Mouse (Mus musculus): Measurements from ENCODE around the gene Taf1c. TPM values are rescaled to one million over a fixed set of nuclear protein-coding genes. Genes with fewer than 3 reads are reported as not detected.
A peak's percentile ranks its signal among the peaks of the same experiment; 100 is the strongest.

The Taf1c gene
- polyA plus RNA-seq, 1 experiment from 2014 or later = 10.1 TPM

DNA sequence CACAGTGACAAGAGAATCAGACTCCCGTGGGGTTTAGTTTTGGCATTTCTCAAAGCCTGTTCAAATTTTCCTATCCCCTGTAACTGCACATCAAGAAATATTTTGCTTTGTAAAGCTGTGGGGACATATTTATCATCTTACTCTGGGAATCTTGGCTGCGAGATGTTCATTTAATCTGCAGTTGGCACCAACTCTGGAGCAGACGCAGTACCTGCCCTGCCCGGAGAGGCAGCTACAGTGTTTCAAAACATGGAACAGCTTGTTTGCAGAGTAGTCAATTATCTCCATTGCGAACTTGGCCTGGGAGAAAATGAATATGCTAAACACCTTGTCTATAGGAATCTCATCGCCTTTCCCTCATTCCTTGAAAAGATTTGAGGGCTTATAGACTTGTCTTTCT is 33.2 kb upstream of the Taf1c start:
- Histone ChIP-seq H3K36me3 (ENCODE audit: control insufficient read depth, insufficient read depth, low read length) (no peaks in the 10 kb centered on the region), H3K27ac (ENCODE audit: low read depth, low read length) (no peak overlapping the region), H3K4me2 (replicated peaks; ENCODE audit: low read depth, low read length) (no peak overlapping the region), H3K4me1 (replicated peaks; ENCODE audit: control insufficient read depth, insufficient read depth, low read length) (peaks cover 6% of the 10 kb centered on the region; the same call in 1 of the 2 replicates), H3K4me3 (ENCODE audit: low read depth, low read length) (no peak overlapping the region), H3K27me3 (ENCODE audit: control insufficient read depth, insufficient read depth, low read length) (no peaks in the 10 kb centered on the region), H3K9ac (ENCODE audit: low read depth, low read length) (no peak overlapping the region), H3K9me3 (ENCODE audit: control insufficient read depth, low read length) (no peaks in the 10 kb centered on the region)
- WGBS = 87% methylated on average over 6 of the region's 6 CpGs
- ATAC-seq (ENCODE audit: low FRiP score) = no peak
- no peak for DNase-seq (ENCODE audit: low spot score)

DNA sequence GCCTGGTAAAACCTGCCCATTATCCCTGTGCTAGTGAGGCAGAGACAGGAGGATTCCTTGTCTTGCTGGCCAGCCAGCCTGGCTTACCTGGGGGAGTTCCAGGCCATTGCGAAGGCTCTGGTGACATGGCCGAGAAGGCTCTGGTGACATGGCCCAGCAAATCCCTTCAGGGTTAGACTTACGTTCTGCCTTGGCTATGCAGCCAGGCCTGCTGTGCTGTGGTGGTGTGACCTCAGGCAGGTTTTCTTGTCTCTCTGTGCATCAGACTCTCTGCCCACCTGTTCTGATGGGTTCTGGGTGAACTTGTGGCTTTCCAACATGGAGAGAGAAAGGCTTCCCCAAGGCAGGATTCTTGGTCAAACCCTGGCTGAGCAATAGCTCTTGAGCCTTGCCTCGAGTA is 32.4 kb upstream of the Taf1c start:
- no peak overlapping the region for H3K4me2 ChIP-seq (replicated peaks; ENCODE audit: low read depth, low read length)
- 91% methylated on average over 4 of the region's 4 CpGs for WGBS
- no peaks in the 10 kb centered on the region for H3K27me3 ChIP-seq (ENCODE audit: control insufficient read depth, insufficient read depth, low read length)
- DNase-seq (ENCODE audit: low spot score) (no peak), ATAC-seq (ENCODE audit: low FRiP score) (no peak)
- H3K27ac ChIP-seq (ENCODE audit: low read depth, low read length) = no peak overlapping the region
- no peak overlapping the region for H3K4me3 ChIP-seq (ENCODE audit: low read depth, low read length)
- no peak overlapping the region for H3K9ac ChIP-seq (ENCODE audit: low read depth, low read length)
- H3K9me3 ChIP-seq (ENCODE audit: control insufficient read depth, low read length) = no peaks in the 10 kb centered on the region
- no peaks in the 10 kb centered on the region for H3K36me3 ChIP-seq (ENCODE audit: control insufficient read depth, insufficient read depth, low read length)
- H3K4me1 ChIP-seq (replicated peaks; ENCODE audit: control insufficient read depth, insufficient read depth, low read length) = peaks cover 6% of the 10 kb centered on the region; the same call in 1 of the 2 replicates

DNA sequence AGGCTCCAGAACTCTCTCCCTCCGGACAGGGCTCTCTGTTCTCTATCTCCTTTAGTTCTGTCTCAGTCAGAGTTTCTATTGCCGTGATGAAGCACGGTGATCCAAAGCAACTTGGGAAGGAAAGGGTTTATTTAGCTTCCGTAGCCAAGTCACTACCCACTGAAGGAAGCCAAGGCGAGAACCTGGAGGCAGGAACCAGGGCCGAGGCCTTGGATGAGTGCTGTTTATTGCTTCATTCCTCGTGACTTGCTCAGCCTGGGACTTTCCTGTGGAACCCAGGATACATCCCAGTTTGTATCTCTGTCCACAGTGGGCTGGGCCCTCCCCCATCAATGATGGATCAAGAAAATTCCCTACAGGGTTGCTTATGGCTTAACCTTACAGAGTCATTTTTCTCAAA is 31.7 kb upstream of the Taf1c start:
- H3K4me2 ChIP-seq (replicated peaks; ENCODE audit: low read depth, low read length) = no peak overlapping the region
- no peak overlapping the region for H3K4me3 ChIP-seq (ENCODE audit: low read depth, low read length)
- peaks cover 6% of the 10 kb centered on the region; the same call in 1 of the 2 replicates for H3K4me1 ChIP-seq (replicated peaks; ENCODE audit: control insufficient read depth, insufficient read depth, low read length)
- no peaks in the 10 kb centered on the region for H3K9me3 ChIP-seq (ENCODE audit: control insufficient read depth, low read length)
- ATAC-seq (ENCODE audit: low FRiP score) (no peak), DNase-seq (ENCODE audit: low spot score) (no peak)
- H3K9ac ChIP-seq (ENCODE audit: low read depth, low read length) = no peak overlapping the region
- no peaks in the 10 kb centered on the region for H3K27me3 ChIP-seq (ENCODE audit: control insufficient read depth, insufficient read depth, low read length)
- H3K36me3 ChIP-seq (ENCODE audit: control insufficient read depth, insufficient read depth, low read length) = no peaks in the 10 kb centered on the region
- WGBS = 64% methylated on average over 7 of the region's 7 CpGs
- no peak overlapping the region for H3K27ac ChIP-seq (ENCODE audit: low read depth, low read length)

DNA sequence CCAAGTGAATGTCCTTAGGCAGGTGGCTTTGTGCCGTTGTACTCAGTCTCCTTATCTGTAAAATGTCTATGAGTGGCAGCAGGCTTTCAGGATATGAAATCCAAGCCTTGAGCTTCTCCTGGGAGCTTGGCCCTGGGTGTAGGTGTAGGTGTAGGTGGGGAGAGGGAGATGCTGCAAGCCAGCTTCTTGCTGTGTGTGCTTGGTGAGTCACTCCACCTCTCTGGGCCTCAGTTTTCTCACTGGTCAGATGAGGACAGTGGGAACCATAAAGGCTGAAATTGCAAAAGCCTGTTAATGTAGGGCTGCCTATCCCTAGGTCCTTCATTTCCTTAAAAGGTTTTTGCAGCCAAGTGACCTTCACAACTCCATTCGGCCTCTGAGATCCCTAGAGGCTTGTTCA is 30.9 kb upstream of the Taf1c start:
- Histone ChIP-seq H3K27me3 (ENCODE audit: control insufficient read depth, insufficient read depth, low read length) (no peaks in the 10 kb centered on the region), H3K4me2 (replicated peaks; ENCODE audit: low read depth, low read length) (no peak overlapping the region), H3K9ac (ENCODE audit: low read depth, low read length) (no peak overlapping the region), H3K27ac (ENCODE audit: low read depth, low read length) (no peak overlapping the region), H3K36me3 (ENCODE audit: control insufficient read depth, insufficient read depth, low read length) (no peaks in the 10 kb centered on the region), H3K9me3 (ENCODE audit: control insufficient read depth, low read length) (no peaks in the 10 kb centered on the region), H3K4me1 (replicated peaks; ENCODE audit: control insufficient read depth, insufficient read depth, low read length) (peaks cover 6% of the 10 kb centered on the region; the same call in 1 of the 2 replicates), H3K4me3 (ENCODE audit: low read depth, low read length) (no peak overlapping the region)
- no peak for DNase-seq (ENCODE audit: low spot score)
- ATAC-seq (ENCODE audit: low FRiP score) = no peak
- WGBS = 66% methylated on average over 2 of the region's 2 CpGs

DNA sequence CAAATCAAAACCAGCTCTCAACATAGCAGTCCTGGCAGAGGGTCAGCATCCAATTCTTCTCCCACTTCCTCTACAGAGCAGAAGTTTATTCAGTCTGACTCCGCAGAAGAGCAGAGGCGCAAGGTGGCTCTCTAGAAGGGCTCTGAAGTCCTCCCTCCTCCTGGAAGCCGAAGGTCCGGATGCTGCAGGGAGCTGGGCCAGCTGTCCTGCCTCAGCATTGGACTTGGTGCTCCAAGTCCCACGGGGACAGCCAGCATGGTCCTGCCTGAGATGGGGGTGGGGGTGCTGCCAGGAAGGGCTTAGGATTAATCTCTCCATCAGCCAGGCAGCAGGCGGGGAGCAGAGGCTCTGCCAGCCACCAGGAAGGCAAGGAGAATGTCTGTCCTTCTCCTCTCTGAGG is 30.4 kb upstream of the Taf1c start, which contains the start of gene Kcng4:
Gene Kcng4 (minus strand): TSS at position 303 of the 400 bp plus-strand sequence.
- no peaks in the 10 kb centered on the region for H3K36me3 ChIP-seq (ENCODE audit: control insufficient read depth, insufficient read depth, low read length)
- no peak within 1 kb of the TSS for H3K27ac ChIP-seq (ENCODE audit: low read depth, low read length)
- no peaks in the 10 kb centered on the region for H3K9me3 ChIP-seq (ENCODE audit: control insufficient read depth, low read length)
- H3K4me2 ChIP-seq (replicated peaks; ENCODE audit: low read depth, low read length) = no peak within 1 kb of the TSS
- 47% methylated on average over 6 of the region's 6 CpGs for WGBS
- DNase-seq (ENCODE audit: low spot score) (no peak), ATAC-seq (ENCODE audit: low FRiP score) (no peak)
- peaks cover 6% of the 10 kb centered on the region; the same call in 1 of the 2 replicates for H3K4me1 ChIP-seq (replicated peaks; ENCODE audit: control insufficient read depth, insufficient read depth, low read length)
- no peak within 1 kb of the TSS for H3K4me3 ChIP-seq (ENCODE audit: low read depth, low read length)
- H3K9ac ChIP-seq (ENCODE audit: low read depth, low read length) = no peak within 1 kb of the TSS
- no peaks in the 10 kb centered on the region for H3K27me3 ChIP-seq (ENCODE audit: control insufficient read depth, insufficient read depth, low read length)

DNA sequence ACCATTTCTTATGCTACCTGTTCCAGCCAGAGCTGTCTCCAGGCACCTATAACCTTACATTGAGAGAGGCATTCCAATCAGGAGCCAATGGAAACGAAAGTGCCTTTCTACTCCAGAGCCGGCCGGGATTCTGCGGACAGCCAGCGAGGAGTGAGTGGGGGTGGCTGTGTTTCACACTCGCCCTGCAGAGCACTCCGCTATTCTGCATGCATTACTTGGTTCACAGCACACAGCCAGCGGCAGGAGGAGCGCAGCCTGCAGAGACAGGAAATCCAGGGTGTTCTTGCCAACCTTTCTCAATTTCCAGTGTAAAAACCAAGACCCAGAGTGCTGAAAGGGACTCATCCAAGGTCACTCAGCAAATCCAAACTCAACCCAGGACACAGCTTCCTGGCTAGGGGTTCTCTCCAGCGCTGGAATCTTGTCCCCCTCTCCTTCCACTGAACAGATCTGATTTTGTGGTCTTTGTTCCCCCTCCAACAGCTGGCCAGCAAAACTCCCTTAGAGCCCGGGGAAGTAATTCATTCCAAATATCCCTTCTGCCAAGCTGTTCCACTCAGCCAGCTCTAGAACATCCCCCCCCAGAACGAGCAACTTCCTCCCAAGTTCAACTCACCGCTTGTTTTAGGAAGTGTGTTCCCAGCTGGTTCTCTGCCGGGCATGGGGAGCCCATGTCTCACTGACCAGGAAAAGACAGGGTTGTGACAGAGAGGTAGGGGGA is 29.8 kb upstream of the Taf1c start:
- ATAC-seq (ENCODE audit: low FRiP score) (no peak), DNase-seq (ENCODE audit: low spot score) (peak; percentile 45)
- Histone ChIP-seq H3K9me3 (ENCODE audit: control insufficient read depth, low read length) (no peaks in the 10 kb centered on the region), H3K36me3 (ENCODE audit: control insufficient read depth, insufficient read depth, low read length) (no peaks in the 10 kb centered on the region), H3K4me3 (ENCODE audit: low read depth, low read length) (no peak overlapping the region), H3K27me3 (ENCODE audit: control insufficient read depth, insufficient read depth, low read length) (no peaks in the 10 kb centered on the region), H3K27ac (ENCODE audit: low read depth, low read length) (no peak overlapping the region), H3K9ac (ENCODE audit: low read depth, low read length) (no peak overlapping the region), H3K4me1 (replicated peaks; ENCODE audit: control insufficient read depth, insufficient read depth, low read length) (peaks cover 8% of the 10 kb centered on the region; the same call in 1 of the 2 replicates), H3K4me2 (replicated peaks; ENCODE audit: low read depth, low read length) (no peak overlapping the region)
- WGBS = 24% methylated on average over 14 of the region's 14 CpGs

DNA sequence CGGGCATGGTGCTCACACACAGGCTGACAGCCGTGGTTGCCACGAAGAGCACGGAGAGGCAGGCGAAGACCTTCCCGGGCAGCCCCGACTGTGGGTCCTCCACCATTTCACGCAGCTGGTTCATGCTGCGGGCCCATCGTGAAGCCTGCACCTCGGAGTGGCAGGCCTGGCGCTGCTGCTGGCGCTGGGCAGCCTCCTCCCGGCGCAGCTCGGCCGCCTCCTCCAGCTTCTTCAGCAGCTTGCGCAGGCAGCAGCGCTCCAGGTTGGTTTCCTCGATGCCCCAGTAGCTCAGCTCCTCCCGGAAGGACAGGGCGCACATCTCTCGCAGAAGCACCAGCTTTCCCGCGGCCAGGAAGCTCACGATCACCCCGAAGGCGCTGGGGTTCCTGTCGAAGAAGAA is 27.9 kb upstream of the Taf1c start:
- peaks cover 10% of the 10 kb centered on the region for H3K4me1 ChIP-seq (replicated peaks; ENCODE audit: control insufficient read depth, insufficient read depth, low read length)
- no peak overlapping the region for H3K4me3 ChIP-seq (ENCODE audit: low read depth, low read length)
- no peak overlapping the region for H3K27ac ChIP-seq (ENCODE audit: low read depth, low read length)
- no peak overlapping the region for H3K9ac ChIP-seq (ENCODE audit: low read depth, low read length)
- DNase-seq (ENCODE audit: low spot score) = no peak
- H3K27me3 ChIP-seq (ENCODE audit: control insufficient read depth, insufficient read depth, low read length) = no peaks in the 10 kb centered on the region
- 52% methylated on average over 29 of the region's 29 CpGs for WGBS
- no peaks in the 10 kb centered on the region for H3K36me3 ChIP-seq (ENCODE audit: control insufficient read depth, insufficient read depth, low read length)
- ATAC-seq (ENCODE audit: low FRiP score) = no peak
- H3K4me2 ChIP-seq (replicated peaks; ENCODE audit: low read depth, low read length) = no peak overlapping the region
- H3K9me3 ChIP-seq (ENCODE audit: control insufficient read depth, low read length) = no peaks in the 10 kb centered on the region

DNA sequence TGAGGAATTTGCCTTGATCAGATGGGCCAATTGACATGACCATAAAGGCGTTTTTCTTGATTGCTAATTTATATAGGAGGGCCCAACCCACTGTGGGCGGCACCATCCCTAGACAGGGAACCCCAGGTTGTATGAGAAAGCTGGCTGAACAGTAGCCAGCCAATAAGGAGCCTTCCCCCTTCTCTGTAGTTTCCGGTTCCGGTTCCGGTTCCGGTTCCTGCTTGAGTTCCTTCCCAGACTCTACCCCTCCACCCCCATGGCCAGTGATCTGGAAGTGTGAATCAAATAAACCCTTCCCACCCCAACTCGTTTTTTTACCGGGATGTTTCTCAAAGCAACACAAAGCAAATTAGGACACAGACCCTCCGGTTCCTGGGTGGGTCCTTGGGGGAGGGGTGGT is 27.2 kb upstream of the Taf1c start:
- no peaks in the 10 kb centered on the region for H3K9me3 ChIP-seq (ENCODE audit: control insufficient read depth, low read length)
- no peak overlapping the region for H3K9ac ChIP-seq (ENCODE audit: low read depth, low read length)
- 88% methylated on average over 9 of the region's 9 CpGs for WGBS
- ATAC-seq (ENCODE audit: low FRiP score) = no peak
- no peak overlapping the region for H3K4me2 ChIP-seq (replicated peaks; ENCODE audit: low read depth, low read length)
- no peak overlapping the region for H3K27ac ChIP-seq (ENCODE audit: low read depth, low read length)
- no peaks in the 10 kb centered on the region for H3K36me3 ChIP-seq (ENCODE audit: control insufficient read depth, insufficient read depth, low read length)
- no peak for DNase-seq (ENCODE audit: low spot score)
- peaks cover 12% of the 10 kb centered on the region for H3K4me1 ChIP-seq (replicated peaks; ENCODE audit: control insufficient read depth, insufficient read depth, low read length)
- H3K27me3 ChIP-seq (ENCODE audit: control insufficient read depth, insufficient read depth, low read length) = no peaks in the 10 kb centered on the region
- H3K4me3 ChIP-seq (ENCODE audit: low read depth, low read length) = no peak overlapping the region

DNA sequence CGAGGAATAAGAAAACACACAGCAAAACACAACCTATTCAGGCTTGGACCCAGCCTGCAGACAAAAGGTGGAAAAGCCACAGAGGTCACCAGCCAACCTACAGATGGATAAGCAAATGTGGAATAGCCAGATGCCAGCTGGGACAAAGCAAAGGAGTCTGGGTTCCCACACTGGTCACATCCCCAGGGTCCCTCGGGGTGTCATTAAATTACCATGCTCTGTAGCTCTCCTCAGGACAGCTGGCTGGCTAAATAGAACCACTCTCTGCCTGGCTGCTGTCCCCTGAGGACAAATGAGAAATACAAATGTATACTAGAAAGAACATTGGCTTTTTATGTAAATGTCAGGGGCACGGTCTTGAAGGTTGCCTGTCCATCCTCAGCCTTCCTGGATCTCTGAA is 25.8 kb upstream of the Taf1c start:
- Histone ChIP-seq H3K27me3 (ENCODE audit: control insufficient read depth, insufficient read depth, low read length) (no peaks in the 10 kb centered on the region), H3K9me3 (ENCODE audit: control insufficient read depth, low read length) (no peaks in the 10 kb centered on the region), H3K4me1 (replicated peaks; ENCODE audit: control insufficient read depth, insufficient read depth, low read length) (peaks cover 12% of the 10 kb centered on the region), H3K9ac (ENCODE audit: low read depth, low read length) (no peak overlapping the region), H3K27ac (ENCODE audit: low read depth, low read length) (peak overlapping the region; percentile 59; the same call in 1 of the 2 replicates), H3K4me2 (replicated peaks; ENCODE audit: low read depth, low read length) (no peak overlapping the region), H3K4me3 (ENCODE audit: low read depth, low read length) (no peak overlapping the region), H3K36me3 (ENCODE audit: control insufficient read depth, insufficient read depth, low read length) (no peaks in the 10 kb centered on the region)
- WGBS = 32% methylated on average over 3 of the region's 3 CpGs
- ATAC-seq (ENCODE audit: low FRiP score) (peak; percentile 81), DNase-seq (ENCODE audit: low spot score) (peak; percentile 73)

All from hindbrain, embryonic 11.5 days (tissue).